Mouse (Mus musculus): ENCODE data around the gene Spem1. TPM values are rescaled to one million over a fixed set of nuclear protein-coding genes. Genes with fewer than 3 reads are reported as not detected.
"Not testable (repeated sequence)": the region's sequence is repeated elsewhere in the genome, so short reads cannot be mapped to it uniquely, and the experiment has no call there.

Gene Spem1
- not detected in 2 replicates for polyA plus RNA-seq (2015; fragmentation: Nextera tagmentation; extraction: Ambion mirVana)

DNA sequence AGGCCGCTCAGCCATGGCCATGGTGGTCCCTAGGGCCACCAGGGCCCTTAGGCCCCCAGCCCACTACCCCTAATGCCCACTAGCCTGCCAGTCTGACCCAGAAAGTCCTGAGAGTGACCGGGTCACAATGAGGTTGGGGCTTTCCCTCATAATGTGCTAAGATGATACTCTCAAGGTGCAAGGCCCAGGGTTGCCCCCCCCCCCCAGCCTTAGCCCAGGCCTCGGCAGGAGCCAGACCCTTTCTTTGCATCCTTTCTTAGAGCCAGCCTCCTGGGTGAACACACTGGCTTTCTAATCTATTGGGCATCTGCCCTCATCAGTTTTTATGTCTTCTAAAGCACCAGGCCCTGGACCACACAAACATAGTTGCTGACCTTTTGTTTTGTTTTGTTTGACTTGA, at the start of gene Spem1:
Gene Spem1 (minus strand): TSS at position 101 of the 400 bp plus-strand sequence.
- Histone ChIP-seq H3K4me2 (ENCODE audit: low read depth, low read length) (no peak within 1 kb of the TSS), H3K27me3 (ENCODE audit: control insufficient read depth, insufficient read depth, low read length) (no peaks in the 10 kb centered on the region), H3K27ac (ENCODE audit: low read length) (no peak within 1 kb of the TSS), H3K4me3 (ENCODE audit: low read length) (no peak within 1 kb of the TSS), H3K9me3 (replicated peaks; ENCODE audit: control insufficient read depth, low read length) (0 out of 2 replicates have a peak, but pooled peaks cover 3% of the 10 kb centered on the region), H3K9ac (ENCODE audit: low read length) (no peak within 1 kb of the TSS), H3K36me3 (ENCODE audit: control insufficient read depth, insufficient read depth) (0 out of 2 replicates have a peak, but pooled peaks cover 3% of the 10 kb centered on the region), H3K4me1 (ENCODE audit: control insufficient read depth, insufficient read depth, low read length) (no peaks in the 10 kb centered on the region)
- 87% methylated on average over 3 of the region's 3 CpGs for WGBS
- no peak for ATAC-seq (replicated peaks; ENCODE audit: extremely low read depth, insufficient read depth, low FRiP score)

DNA sequence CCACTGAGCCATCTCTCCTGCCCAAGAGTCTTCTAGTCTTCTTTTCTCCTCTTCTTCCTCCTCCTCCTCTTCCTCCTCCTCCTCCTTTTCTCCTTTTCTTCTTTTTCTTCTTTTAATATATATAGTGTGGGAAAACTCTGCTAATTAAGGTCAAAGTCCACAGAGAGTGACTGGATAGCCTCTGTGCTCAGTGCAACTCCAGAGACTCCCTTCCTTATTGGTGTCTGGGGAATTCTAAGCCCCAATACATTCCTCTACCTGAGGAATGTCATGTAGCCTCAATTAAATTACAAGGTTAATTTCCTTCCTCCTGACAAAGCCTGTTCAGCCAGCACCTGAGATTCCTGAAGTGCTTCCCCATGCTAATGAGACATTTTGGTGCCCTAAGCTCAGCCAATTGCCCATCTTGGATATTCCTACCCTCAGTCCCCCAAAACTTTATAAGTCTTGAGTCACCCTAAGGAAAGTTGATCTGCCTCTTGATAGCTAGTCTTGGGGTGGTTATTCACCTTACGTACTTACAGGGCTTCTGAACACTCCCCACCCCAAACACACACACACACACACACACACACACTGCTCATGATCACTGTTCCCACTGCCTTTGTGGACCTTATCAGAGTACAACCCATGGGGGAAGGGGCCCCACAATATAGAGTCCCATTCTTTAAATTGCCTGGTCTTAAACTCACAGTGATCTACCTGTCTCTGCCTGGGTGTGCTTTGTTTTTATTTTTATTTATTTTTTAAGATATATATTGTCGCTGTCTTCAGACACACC, 48.5 kb upstream of the Spem1 start:
- 85% methylated on average over 2 of the region's 2 CpGs for WGBS
- H3K36me3 ChIP-seq (ENCODE audit: control insufficient read depth, insufficient read depth): no peaks in the 10 kb centered on the region

DNA sequence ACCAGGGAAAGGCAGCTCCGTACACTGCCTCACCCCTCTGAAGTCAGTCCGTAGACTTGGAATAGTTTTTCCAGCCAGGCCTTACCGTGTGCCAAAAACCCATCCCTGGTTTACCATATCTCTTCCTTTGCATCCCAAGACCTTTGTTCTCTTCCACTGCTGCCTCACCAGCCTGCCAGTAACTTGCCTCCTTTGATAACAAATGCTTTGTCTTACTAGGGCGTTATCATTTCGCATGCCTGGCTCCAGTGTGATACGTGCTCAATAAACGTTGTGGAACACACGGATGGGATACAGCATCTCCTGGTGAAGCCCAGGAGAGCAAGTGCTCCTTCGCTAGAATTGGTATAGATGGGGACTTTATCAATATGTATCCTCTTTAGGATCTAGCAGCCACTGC, 45.4 kb upstream of the Spem1 start:
- 45% methylated on average over 9 of the region's 9 CpGs for WGBS
- H3K27ac ChIP-seq (ENCODE audit: low read length): no peak overlapping the region
- H3K27me3 ChIP-seq (ENCODE audit: control insufficient read depth, insufficient read depth, low read length): no peaks in the 10 kb centered on the region
- H3K9me3 ChIP-seq (replicated peaks; ENCODE audit: control insufficient read depth, low read length): no peaks in the 10 kb centered on the region
- no peak overlapping the region for H3K4me3 ChIP-seq (ENCODE audit: low read length)
- no peak overlapping the region for H3K4me2 ChIP-seq (ENCODE audit: low read depth, low read length)
- no peak overlapping the region for H3K9ac ChIP-seq (ENCODE audit: low read length)
- H3K4me1 ChIP-seq (ENCODE audit: control insufficient read depth, insufficient read depth, low read length): peaks cover 3% of the 10 kb centered on the region
- no peak for ATAC-seq (replicated peaks; ENCODE audit: extremely low read depth, insufficient read depth, low FRiP score)
- no peaks in the 10 kb centered on the region for H3K36me3 ChIP-seq (ENCODE audit: control insufficient read depth, insufficient read depth)

More for the DNA sequence above, 48.5 kb upstream of the Spem1 start:
- no peak overlapping the region for H3K9ac ChIP-seq (ENCODE audit: low read length)
- no peaks in the 10 kb centered on the region for H3K4me1 ChIP-seq (ENCODE audit: control insufficient read depth, insufficient read depth, low read length)
- H3K27me3 ChIP-seq (ENCODE audit: control insufficient read depth, insufficient read depth, low read length): no peaks in the 10 kb centered on the region
- H3K27ac ChIP-seq (ENCODE audit: low read length): no peak overlapping the region
- no peak overlapping the region for H3K4me2 ChIP-seq (ENCODE audit: low read depth, low read length)
- no peak overlapping the region for H3K4me3 ChIP-seq (ENCODE audit: low read length)
- no peaks in the 10 kb centered on the region for H3K9me3 ChIP-seq (replicated peaks; ENCODE audit: control insufficient read depth, low read length)
- no peak for ATAC-seq (replicated peaks; ENCODE audit: extremely low read depth, insufficient read depth, low FRiP score)

DNA sequence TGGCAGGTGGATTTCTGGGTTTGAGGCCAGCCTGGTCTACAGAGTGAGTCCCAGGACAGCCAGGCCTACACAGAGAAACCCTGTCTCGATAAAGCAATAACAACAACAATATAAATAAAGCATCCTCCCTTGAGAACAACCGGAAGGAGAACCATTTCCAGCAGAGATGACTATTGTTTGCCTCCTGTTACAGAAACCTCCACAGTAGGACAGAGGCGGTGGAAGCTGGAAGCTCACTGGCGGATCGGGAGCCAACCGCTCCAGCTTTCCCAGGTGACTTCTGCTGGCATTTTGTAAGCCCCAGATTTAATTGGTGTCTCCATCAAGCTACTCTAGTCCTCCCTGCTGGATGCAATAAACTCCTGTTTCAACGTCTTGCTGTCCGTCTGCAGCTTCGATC, 43.6 kb upstream of the Spem1 start:
- peaks cover 3% of the 10 kb centered on the region for H3K4me1 ChIP-seq (ENCODE audit: control insufficient read depth, insufficient read depth, low read length)
- ATAC-seq (replicated peaks; ENCODE audit: extremely low read depth, insufficient read depth, low FRiP score): no peak

DNA sequence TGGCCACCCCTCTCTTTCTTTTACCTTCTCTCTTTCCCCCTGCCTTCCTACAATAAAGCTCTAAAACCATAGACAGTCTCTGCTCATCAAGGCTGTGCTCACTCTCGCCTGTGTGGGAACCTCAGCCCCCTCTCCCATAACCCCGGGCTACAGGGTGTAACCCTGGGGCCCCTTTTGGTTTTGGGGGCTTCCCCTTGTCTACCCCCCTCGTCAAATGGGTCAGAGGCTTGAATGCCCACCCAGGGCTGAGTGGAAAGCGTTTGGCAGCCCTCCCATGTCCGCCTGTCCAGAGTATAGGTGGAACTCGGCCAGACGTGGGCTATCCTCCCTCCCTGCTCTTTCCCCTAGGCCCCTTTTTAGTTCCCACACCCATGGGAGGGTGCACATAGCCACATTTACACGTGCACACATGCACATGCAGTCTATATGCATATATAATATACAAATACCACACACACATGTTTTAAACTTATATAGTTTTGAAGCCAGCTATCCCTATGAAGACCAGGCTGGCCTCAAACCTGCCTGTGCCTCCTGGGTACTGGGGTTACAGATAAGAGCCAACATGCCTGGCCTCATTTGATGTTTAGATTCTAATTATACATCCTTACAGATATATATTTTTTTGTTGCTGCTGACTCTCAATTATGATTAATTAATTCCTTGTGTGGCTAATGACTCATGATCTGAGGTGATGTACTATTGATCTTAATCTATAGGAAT, 42.3 kb upstream of the Spem1 start:
- Histone ChIP-seq H3K27me3 (ENCODE audit: control insufficient read depth, insufficient read depth, low read length) (no peaks in the 10 kb centered on the region), H3K27ac (ENCODE audit: low read length) (peak overlapping the region; percentile 35; the same call in 1 of the 2 replicates), H3K36me3 (ENCODE audit: control insufficient read depth, insufficient read depth) (no peaks in the 10 kb centered on the region), H3K4me2 (ENCODE audit: low read depth, low read length) (no peak overlapping the region), H3K9ac (ENCODE audit: low read length) (no peak overlapping the region; the same call in 1 of the 2 replicates), H3K4me1 (ENCODE audit: control insufficient read depth, insufficient read depth, low read length) (peaks cover 3% of the 10 kb centered on the region), H3K9me3 (replicated peaks; ENCODE audit: control insufficient read depth, low read length) (no peaks in the 10 kb centered on the region), H3K4me3 (ENCODE audit: low read length) (no peak overlapping the region)
- WGBS: 38% methylated on average over 8 of the region's 8 CpGs
- ATAC-seq (replicated peaks; ENCODE audit: extremely low read depth, insufficient read depth, low FRiP score): no peak

More for the DNA sequence above, 43.6 kb upstream of the Spem1 start:
- Histone ChIP-seq H3K4me3 (ENCODE audit: low read length) (no peak overlapping the region), H3K27ac (ENCODE audit: low read length) (no peak overlapping the region), H3K27me3 (ENCODE audit: control insufficient read depth, insufficient read depth, low read length) (no peaks in the 10 kb centered on the region), H3K4me2 (ENCODE audit: low read depth, low read length) (no peak overlapping the region), H3K9me3 (replicated peaks; ENCODE audit: control insufficient read depth, low read length) (no peaks in the 10 kb centered on the region), H3K9ac (ENCODE audit: low read length) (no peak overlapping the region), H3K36me3 (ENCODE audit: control insufficient read depth, insufficient read depth) (no peaks in the 10 kb centered on the region)
- 79% methylated on average over 9 of the region's 9 CpGs for WGBS

DNA sequence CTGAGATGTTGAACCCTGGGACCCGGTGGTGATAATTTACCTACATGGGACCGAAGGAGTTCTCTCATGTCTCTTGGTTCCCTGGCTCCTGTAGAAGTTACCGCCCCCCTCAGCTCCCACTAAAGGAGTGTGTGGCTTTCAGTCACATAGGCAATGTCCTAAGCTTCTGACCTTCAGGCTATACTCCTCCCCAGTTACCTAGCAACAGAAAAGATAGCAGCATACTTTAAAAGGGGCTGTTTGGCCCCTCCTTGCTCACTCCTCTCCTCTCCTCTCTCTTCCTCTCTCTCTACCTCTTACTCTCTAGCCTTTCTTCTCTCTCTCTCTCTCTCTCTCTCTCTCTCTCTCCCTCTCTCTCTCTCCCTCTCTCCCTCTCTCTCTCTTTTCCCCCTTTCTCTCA, 41.7 kb upstream of the Spem1 start:
- peak; percentile 52 for ATAC-seq (replicated peaks; ENCODE audit: extremely low read depth, insufficient read depth, low FRiP score)
- H3K4me2 ChIP-seq (ENCODE audit: low read depth, low read length); H3K27me3 ChIP-seq (ENCODE audit: control insufficient read depth, insufficient read depth, low read length); H3K9ac ChIP-seq (ENCODE audit: low read length); H3K36me3 ChIP-seq (ENCODE audit: control insufficient read depth, insufficient read depth); H3K4me1 ChIP-seq (ENCODE audit: control insufficient read depth, insufficient read depth, low read length); H3K9me3 ChIP-seq (replicated peaks; ENCODE audit: control insufficient read depth, low read length); H3K4me3 ChIP-seq (ENCODE audit: low read length); H3K27ac ChIP-seq (ENCODE audit: low read length): not testable (repeated sequence)
- 38% methylated on average over 3 of the region's 3 CpGs for WGBS

DNA sequence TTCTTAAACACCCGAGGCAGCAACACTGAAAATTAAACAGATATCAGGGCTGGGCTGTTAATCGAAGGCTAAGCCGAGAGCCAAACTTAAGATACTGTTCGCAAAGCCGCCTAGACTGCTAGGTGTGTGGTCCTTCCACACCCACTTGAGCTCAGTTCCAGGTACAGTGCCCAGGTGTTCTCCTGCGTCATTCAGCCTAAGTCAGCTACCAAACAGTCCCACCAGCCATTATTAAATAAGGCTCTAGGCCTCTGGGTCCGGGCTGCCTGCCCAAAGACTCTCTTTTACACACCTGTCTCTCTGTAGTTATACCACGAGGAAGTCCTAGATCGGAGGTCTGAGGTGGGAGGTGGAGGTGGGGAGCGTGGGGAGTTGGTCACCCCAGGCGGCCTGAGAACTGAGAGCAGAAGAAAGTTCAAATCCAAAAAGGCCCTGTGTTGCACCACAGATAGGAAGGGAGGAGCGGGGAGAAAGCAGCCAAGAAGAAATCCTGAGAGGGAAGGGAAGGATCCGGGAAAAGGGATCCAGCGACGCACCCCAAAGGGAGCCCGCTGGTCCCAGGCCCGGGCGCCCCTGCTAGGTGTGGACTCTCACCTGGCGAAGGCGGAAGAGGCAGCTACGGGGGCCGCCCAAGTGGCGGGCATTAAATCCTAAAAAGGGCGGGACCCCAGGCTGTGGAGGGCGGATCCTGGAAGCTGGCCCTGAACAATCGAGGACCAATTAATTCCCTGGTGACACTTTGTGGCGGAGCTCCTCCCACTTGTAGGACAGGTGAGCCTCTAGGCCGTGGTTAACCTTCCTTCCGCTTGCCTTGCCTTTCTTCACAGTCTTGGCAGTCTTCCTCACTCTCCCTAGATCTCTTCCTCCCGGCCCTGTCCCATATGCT, 36.4 kb upstream of the Spem1 start, which contains the start of gene Tnk1:
Gene Tnk1 (minus strand): TSS at position 618 of the 886 bp plus-strand sequence.
- Histone ChIP-seq H3K36me3 (ENCODE audit: control insufficient read depth, insufficient read depth) (no peaks in the 10 kb centered on the region), H3K4me3 (ENCODE audit: low read length) (no peak within 1 kb of the TSS), H3K9ac (ENCODE audit: low read length) (no peak within 1 kb of the TSS), H3K27me3 (ENCODE audit: control insufficient read depth, insufficient read depth, low read length) (peaks cover 12% of the 10 kb centered on the region; the same call in 1 of the 2 replicates), H3K9me3 (replicated peaks; ENCODE audit: control insufficient read depth, low read length) (no peaks in the 10 kb centered on the region), H3K27ac (ENCODE audit: low read length) (no peak within 1 kb of the TSS), H3K4me2 (ENCODE audit: low read depth, low read length) (no peak within 1 kb of the TSS), H3K4me1 (ENCODE audit: control insufficient read depth, insufficient read depth, low read length) (peaks cover 3% of the 10 kb centered on the region)
- 25% methylated on average over 30 of the region's 30 CpGs for WGBS
- no peak for ATAC-seq (replicated peaks; ENCODE audit: extremely low read depth, insufficient read depth, low FRiP score)

DNA sequence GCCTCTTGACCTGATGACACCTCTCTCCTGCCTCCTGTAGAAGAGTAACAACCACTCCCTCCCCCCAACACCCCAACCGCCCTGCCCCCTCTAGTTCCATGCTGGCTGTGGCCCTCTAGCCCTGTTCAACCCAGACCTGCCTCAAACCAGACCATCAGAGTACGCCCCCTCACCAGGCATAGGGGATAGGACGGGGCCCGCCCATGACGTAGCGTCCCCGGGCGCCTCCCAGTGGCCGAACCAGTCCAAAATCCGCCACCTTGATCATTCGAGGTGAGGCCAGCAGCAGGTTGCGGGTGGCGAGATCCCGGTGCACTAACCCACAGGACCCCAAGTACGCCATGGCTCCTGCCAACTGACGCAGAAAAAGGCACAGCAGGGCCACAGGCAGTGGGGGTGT, 33.4 kb upstream of the Spem1 start:
- H3K9ac ChIP-seq (ENCODE audit: low read length): no peak overlapping the region
- H3K9me3 ChIP-seq (replicated peaks; ENCODE audit: control insufficient read depth, low read length): no peaks in the 10 kb centered on the region
- H3K4me1 ChIP-seq (ENCODE audit: control insufficient read depth, insufficient read depth, low read length): peaks cover 8% of the 10 kb centered on the region
- 0 out of 2 replicates have a peak, but pooled peaks have one; percentile 44 for ATAC-seq (replicated peaks; ENCODE audit: extremely low read depth, insufficient read depth, low FRiP score)
- peaks cover 14% of the 10 kb centered on the region for H3K36me3 ChIP-seq (ENCODE audit: control insufficient read depth, insufficient read depth)
- H3K4me3 ChIP-seq (ENCODE audit: low read length): no peak overlapping the region
- 19% methylated on average over 16 of the region's 16 CpGs for WGBS
- H3K4me2 ChIP-seq (ENCODE audit: low read depth, low read length): no peak overlapping the region
- H3K27me3 ChIP-seq (ENCODE audit: control insufficient read depth, insufficient read depth, low read length): peaks cover 12% of the 10 kb centered on the region; the same call in 1 of the 2 replicates
- no peak overlapping the region for H3K27ac ChIP-seq (ENCODE audit: low read length)

All from heart, embryonic 16.5 days (tissue).